Mouse (Mus musculus): Measurements from ENCODE around the gene 1600012H06Rik. TPM values are rescaled to one million over a fixed set of nuclear protein-coding genes. Genes with fewer than 3 reads are reported as not detected.
"Not testable (repeated sequence)": the region's sequence is repeated elsewhere in the genome, so short reads cannot be mapped to it uniquely, and the experiment has no call there.

The 1600012H06Rik gene
- polyA plus RNA-seq, 2 experiments = 28.3 to 37.5 TPM

- not testable (repeated sequence) for H3K4me3 ChIP-seq (replicated peaks; ENCODE audit: low read length); ATAC-seq (ENCODE audit: low FRiP score, low read depth); H3K9me3 ChIP-seq (ENCODE audit: control insufficient read depth, low read length); H3K4me2 ChIP-seq (replicated peaks; ENCODE audit: low read depth, low read length, severe bottlenecking); H3K27ac ChIP-seq (replicated peaks; ENCODE audit: low read depth, low read length); DNase-seq (ENCODE audit: low spot score); H3K4me1 ChIP-seq (ENCODE audit: control insufficient read depth, insufficient read depth, low read length); H3K36me3 ChIP-seq (ENCODE audit: control insufficient read depth, insufficient read depth, low read length); H3K27me3 ChIP-seq (ENCODE audit: control insufficient read depth, insufficient read depth, low read length); H3K9ac ChIP-seq (ENCODE audit: low read depth, low read length, severe bottlenecking)
- 81% methylated on average over 4 of the region's 5 CpGs for WGBS
Observed at GRCm38 (mm10) chr17:14990116-14990702, 47.2 kb downstream of the 1600012H06Rik start.

- H3K27ac ChIP-seq (replicated peaks; ENCODE audit: low read depth, low read length) = not testable (repeated sequence)
- no CpG with 5 or more reads among the region's 98 CpGs for WGBS
Observed at GRCm38 (mm10) chr17:14992522-14993138, 49.6 kb downstream of the 1600012H06Rik start.

GRCm38 (mm10) chr17:14993139-14993832, 50.3 kb downstream of the 1600012H06Rik start:
- H3K27ac ChIP-seq (replicated peaks; ENCODE audit: low read depth, low read length); DNase-seq (ENCODE audit: low spot score); H3K9ac ChIP-seq (ENCODE audit: low read depth, low read length, severe bottlenecking); H3K36me3 ChIP-seq (ENCODE audit: control insufficient read depth, insufficient read depth, low read length); H3K4me2 ChIP-seq (replicated peaks; ENCODE audit: low read depth, low read length, severe bottlenecking); H3K9me3 ChIP-seq (ENCODE audit: control insufficient read depth, low read length); H3K27me3 ChIP-seq (ENCODE audit: control insufficient read depth, insufficient read depth, low read length); H3K4me1 ChIP-seq (ENCODE audit: control insufficient read depth, insufficient read depth, low read length); H3K4me3 ChIP-seq (replicated peaks; ENCODE audit: low read length): not testable (repeated sequence)
- ATAC-seq (ENCODE audit: low FRiP score, low read depth) = peak; percentile 93
- no CpG with 5 or more reads among the region's 47 CpGs for WGBS

More at GRCm38 (mm10) chr17:14992522-14993138, 49.6 kb downstream of the 1600012H06Rik start:
- DNase-seq (ENCODE audit: low spot score); H3K4me1 ChIP-seq (ENCODE audit: control insufficient read depth, insufficient read depth, low read length); H3K4me3 ChIP-seq (replicated peaks; ENCODE audit: low read length); H3K4me2 ChIP-seq (replicated peaks; ENCODE audit: low read depth, low read length, severe bottlenecking); H3K9ac ChIP-seq (ENCODE audit: low read depth, low read length, severe bottlenecking); H3K9me3 ChIP-seq (ENCODE audit: control insufficient read depth, low read length); H3K36me3 ChIP-seq (ENCODE audit: control insufficient read depth, insufficient read depth, low read length); H3K27me3 ChIP-seq (ENCODE audit: control insufficient read depth, insufficient read depth, low read length): not testable (repeated sequence)
- peak; percentile 85 for ATAC-seq (ENCODE audit: low FRiP score, low read depth)

- H3K36me3 ChIP-seq (ENCODE audit: control insufficient read depth, insufficient read depth, low read length); H3K9me3 ChIP-seq (ENCODE audit: control insufficient read depth, low read length); H3K4me1 ChIP-seq (ENCODE audit: control insufficient read depth, insufficient read depth, low read length); ATAC-seq (ENCODE audit: low FRiP score, low read depth); H3K9ac ChIP-seq (ENCODE audit: low read depth, low read length, severe bottlenecking); H3K4me3 ChIP-seq (replicated peaks; ENCODE audit: low read length); H3K27me3 ChIP-seq (ENCODE audit: control insufficient read depth, insufficient read depth, low read length); H3K4me2 ChIP-seq (replicated peaks; ENCODE audit: low read depth, low read length, severe bottlenecking); DNase-seq (ENCODE audit: low spot score); H3K27ac ChIP-seq (replicated peaks; ENCODE audit: low read depth, low read length): not testable (repeated sequence)
- no CpG with 5 or more reads among the region's 5 CpGs for WGBS
Observed at GRCm38 (mm10) chr17:14994140-14994539, 51.2 kb downstream of the 1600012H06Rik start.

- H3K4me3 ChIP-seq (replicated peaks; ENCODE audit: low read length); H3K4me2 ChIP-seq (replicated peaks; ENCODE audit: low read depth, low read length, severe bottlenecking); DNase-seq (ENCODE audit: low spot score); ATAC-seq (ENCODE audit: low FRiP score, low read depth); H3K9ac ChIP-seq (ENCODE audit: low read depth, low read length, severe bottlenecking); H3K36me3 ChIP-seq (ENCODE audit: control insufficient read depth, insufficient read depth, low read length); H3K27ac ChIP-seq (replicated peaks; ENCODE audit: low read depth, low read length); H3K9me3 ChIP-seq (ENCODE audit: control insufficient read depth, low read length); H3K27me3 ChIP-seq (ENCODE audit: control insufficient read depth, insufficient read depth, low read length); H3K4me1 ChIP-seq (ENCODE audit: control insufficient read depth, insufficient read depth, low read length): not testable (repeated sequence)
- no CpG with 5 or more reads among the region's 4 CpGs for WGBS
Observed at GRCm38 (mm10) chr17:15000047-15000446, 57.1 kb downstream of the 1600012H06Rik start.

- not testable (repeated sequence) for DNase-seq (ENCODE audit: low spot score); H3K4me3 ChIP-seq (replicated peaks; ENCODE audit: low read length); H3K27ac ChIP-seq (replicated peaks; ENCODE audit: low read depth, low read length); H3K4me1 ChIP-seq (ENCODE audit: control insufficient read depth, insufficient read depth, low read length); H3K9me3 ChIP-seq (ENCODE audit: control insufficient read depth, low read length); H3K36me3 ChIP-seq (ENCODE audit: control insufficient read depth, insufficient read depth, low read length); ATAC-seq (ENCODE audit: low FRiP score, low read depth); H3K27me3 ChIP-seq (ENCODE audit: control insufficient read depth, insufficient read depth, low read length); H3K9ac ChIP-seq (ENCODE audit: low read depth, low read length, severe bottlenecking); H3K4me2 ChIP-seq (replicated peaks; ENCODE audit: low read depth, low read length, severe bottlenecking)
- WGBS = no CpG with 5 or more reads among the region's 3 CpGs
Observed at GRCm38 (mm10) chr17:15009088-15009487, 66.1 kb downstream of the 1600012H06Rik start.

Other genes with a start within 250 kb of the 1600012H06Rik start
- gene Thbs2, start 248.9 kb upstream of the 1600012H06Rik start, polyA plus RNA-seq (2012; rRNA removed) = 78.6 and 87.8 TPM in 2 replicates
- 77.6 and 92.6 TPM in 2 replicates for gene Thbs2, start 248.9 kb upstream of the 1600012H06Rik start, polyA plus RNA-seq (2014; fragmentation: Nextera tagmentation; extraction: Ambion mirVana)
- gene Wdr27, start within 50 bp of the 1600012H06Rik start, polyA plus RNA-seq (2012; rRNA removed) = 1.9 and 3.0 TPM in 2 replicates
- 6.0 and 7.6 TPM in 2 replicates for gene Wdr27, start within 50 bp of the 1600012H06Rik start, polyA plus RNA-seq (2014; fragmentation: Nextera tagmentation; extraction: Ambion mirVana)
- gene Phf10, start 18.1 kb downstream of the 1600012H06Rik start, polyA plus RNA-seq (2012; rRNA removed) = 84.6 and 114 TPM in 2 replicates
- 51.4 and 53.6 TPM in 2 replicates for gene Phf10, start 18.1 kb downstream of the 1600012H06Rik start, polyA plus RNA-seq (2014; fragmentation: Nextera tagmentation; extraction: Ambion mirVana)
- 20.4 and 21.4 TPM in 2 replicates for gene 9030025P20Rik, start 35.3 kb downstream of the 1600012H06Rik start, polyA plus RNA-seq (2012; rRNA removed)
- 5.1 and 6.8 TPM in 2 replicates for gene 9030025P20Rik, start 35.3 kb downstream of the 1600012H06Rik start, polyA plus RNA-seq (2014; fragmentation: Nextera tagmentation; extraction: Ambion mirVana)
- 0.54 TPM in 1 of 2 replicates, not detected in the other for gene Gm3417, start 35.6 kb downstream of the 1600012H06Rik start, polyA plus RNA-seq (2012; rRNA removed)
- gene Gm3417, start 35.6 kb downstream of the 1600012H06Rik start, polyA plus RNA-seq (2014; fragmentation: Nextera tagmentation; extraction: Ambion mirVana) = not detected in 2 replicates
- gene Gm3435, start 67.0 kb downstream of the 1600012H06Rik start, polyA plus RNA-seq (2012; rRNA removed) = 4.3 and 5.3 TPM in 2 replicates
- gene Gm3435, start 67.0 kb downstream of the 1600012H06Rik start, polyA plus RNA-seq (2014; fragmentation: Nextera tagmentation; extraction: Ambion mirVana) = 3.2 and 4.6 TPM in 2 replicates
- gene Ermard, start 98.0 kb downstream of the 1600012H06Rik start, polyA plus RNA-seq (2012; rRNA removed) = 89.0 and 93.8 TPM in 2 replicates
- 59.9 and 79.9 TPM in 2 replicates for gene Ermard, start 98.0 kb downstream of the 1600012H06Rik start, polyA plus RNA-seq (2014; fragmentation: Nextera tagmentation; extraction: Ambion mirVana)
- 0.10 TPM in 1 of 2 replicates, not detected in the other for gene Tcte3, start 98.3 kb downstream of the 1600012H06Rik start, polyA plus RNA-seq (2012; rRNA removed)
- gene Tcte3, start 98.3 kb downstream of the 1600012H06Rik start, polyA plus RNA-seq (2014; fragmentation: Nextera tagmentation; extraction: Ambion mirVana) = 1.3 TPM in 1 of 2 replicates, not detected in the other
- gene Gm3448, start 98.4 kb downstream of the 1600012H06Rik start, polyA plus RNA-seq (2012; rRNA removed) = 1.00 and 2.6 TPM in 2 replicates
- 2.1 and 2.7 TPM in 2 replicates for gene Gm3448, start 98.4 kb downstream of the 1600012H06Rik start, polyA plus RNA-seq (2014; fragmentation: Nextera tagmentation; extraction: Ambion mirVana)